ENCODE assay signal across 9 mouse cellular contexts in the genomic region with DNA sequence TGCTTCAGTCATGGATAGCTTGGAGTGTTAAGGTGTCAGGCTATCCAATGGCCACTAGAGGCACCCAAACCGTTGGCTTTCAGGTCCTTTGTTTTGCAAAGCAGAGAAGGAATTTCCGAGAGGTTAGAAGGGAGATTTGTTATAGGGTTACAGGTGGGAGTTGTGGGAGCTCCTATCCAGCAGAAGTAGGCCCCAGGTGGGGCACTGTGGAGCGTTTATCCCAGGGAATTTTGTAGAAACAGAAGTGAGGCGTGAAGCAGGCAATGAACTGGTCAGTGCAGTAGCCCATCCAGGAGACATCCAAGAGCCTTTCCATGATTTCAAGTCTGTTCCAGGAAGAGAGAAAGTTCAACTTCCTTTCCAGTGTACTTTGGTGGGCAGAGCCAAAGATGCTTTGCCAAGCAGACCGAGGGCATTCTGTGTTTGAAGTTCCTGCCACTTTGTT. TPM values are rescaled to one million over a fixed set of nuclear protein-coding genes. Genes with fewer than 3 reads are reported as not detected.
DNase-seq lines count a peak whose midpoint lies in the region; ATAC-seq and TF ChIP-seq lines count a peak whose summit lies in the region.
"Had no signal": no experiment of that assay in that cellular context is flagged by ENCODE, and none has a peak within 500 bp of the region (broad histone marks: within the 10 kb centered on the region; RNA-seq: fewer than 3 reads in every experiment).

No protein-coding gene starts in this region.

- intact Hi-C loops in gastrocnemius, postnatal 36 days (cut with DNase I): loop anchor here (5.0 kb wide), 1 partner anchor 66 kb away; no protein-coding TSS in a partner anchor

- peak overlapping the region; percentile 64 for H3K4me2 ChIP-seq in forebrain, postnatal 0 days (ENCODE audit: low read depth)
- peak overlapping the region; percentile 55 for H3K4me2 ChIP-seq in intestine, postnatal 0 days (replicated peaks; ENCODE audit: low read depth)
- peak overlapping the region; percentile 78 for H3K4me2 ChIP-seq in lung, embryonic 15.5 days
- peak overlapping the region; percentile 24 for H3K4me2 ChIP-seq in stomach, embryonic 14.5 days (replicated peaks; ENCODE audit: low read depth, low read length)

- H3K4me3 ChIP-seq in forebrain, postnatal 0 days (ENCODE audit: low read depth, low read length): no peak overlapping the region
- H3K4me3 ChIP-seq in intestine, postnatal 0 days (ENCODE audit: low read depth, low read length): peak overlapping the region; percentile 17; the same call in 1 of the 2 replicates
- H3K4me3 ChIP-seq in lung, embryonic 15.5 days: peak overlapping the region; percentile 15; the same call in 1 of the 2 replicates
- no peak overlapping the region for H3K4me3 ChIP-seq in stomach, embryonic 14.5 days (ENCODE audit: low read depth, low read length)

- DNase-seq in gastrocnemius, adult 18-20 months (ENCODE audit: low spot score): peak; percentile 31
- DNase-seq in gastrocnemius, postnatal 36 days: no peak
- DNase-seq in adipocyte (ENCODE audit: low spot score): peak; percentile 69
- DNase-seq in forebrain, postnatal 0 days: peak; percentile 55
- DNase-seq in testis, postnatal 10 days (ENCODE audit: low spot score): no peak

- H3K9ac ChIP-seq in forebrain, postnatal 0 days: no peak overlapping the region
- H3K9ac ChIP-seq in intestine, postnatal 0 days (ENCODE audit: low read depth, low read length): 0 out of 2 replicates have a peak overlapping the region, but pooled peaks have one; percentile 11
- no peak overlapping the region for H3K9ac ChIP-seq in lung, embryonic 15.5 days
- H3K9ac ChIP-seq in stomach, embryonic 14.5 days (replicated peaks; ENCODE audit: low read depth, low read length): no peak overlapping the region

- ATAC-seq in forebrain, postnatal 0 days: no peak
- no peak for ATAC-seq in intestine, postnatal 0 days
- ATAC-seq in lung, embryonic 15.5 days (ENCODE audit: borderline replicate concordance, extremely low read depth, low FRiP score, low TSS enrichment): no peak
- no peak for ATAC-seq in stomach, embryonic 14.5 days (ENCODE audit: insufficient number of reproducible peaks, insufficient read depth, low FRiP score, low read depth)

- no peaks in the 10 kb centered on the region for H3K27me3 ChIP-seq in forebrain, postnatal 0 days (ENCODE audit: insufficient read depth, low read length)
- no peaks in the 10 kb centered on the region for H3K27me3 ChIP-seq in intestine, postnatal 0 days (replicated peaks; ENCODE audit: control insufficient read depth, insufficient read depth, low read length)
- H3K27me3 ChIP-seq in lung, embryonic 15.5 days: no peaks in the 10 kb centered on the region
- H3K27me3 ChIP-seq in stomach, embryonic 14.5 days (ENCODE audit: control insufficient read depth, insufficient read depth, low read length): no peaks in the 10 kb centered on the region

- H3K36me3 ChIP-seq in forebrain, postnatal 0 days (ENCODE audit: insufficient read depth): no peaks in the 10 kb centered on the region
- H3K36me3 ChIP-seq in intestine, postnatal 0 days (ENCODE audit: control insufficient read depth, insufficient read depth): no peaks in the 10 kb centered on the region
- no peaks in the 10 kb centered on the region for H3K36me3 ChIP-seq in lung, embryonic 15.5 days
- no peaks in the 10 kb centered on the region for H3K36me3 ChIP-seq in stomach, embryonic 14.5 days (ENCODE audit: control insufficient read depth, insufficient read depth, low read length)

- H3K9me3 ChIP-seq in forebrain, postnatal 0 days (ENCODE audit: low read length): no peaks in the 10 kb centered on the region
- no peaks in the 10 kb centered on the region for H3K9me3 ChIP-seq in intestine, postnatal 0 days (ENCODE audit: control insufficient read depth)
- H3K9me3 ChIP-seq in lung, embryonic 15.5 days: no peaks in the 10 kb centered on the region
- no peaks in the 10 kb centered on the region for H3K9me3 ChIP-seq in stomach, embryonic 14.5 days (ENCODE audit: control insufficient read depth, low read depth, low read length)

- H3K4me1 ChIP-seq in forebrain, postnatal 0 days (ENCODE audit: insufficient read depth): no peaks in the 10 kb centered on the region
- H3K4me1 ChIP-seq in intestine, postnatal 0 days (replicated peaks; ENCODE audit: control insufficient read depth, insufficient read depth, low read length): no peaks in the 10 kb centered on the region; the same call in 1 of the 2 replicates
- H3K4me1 ChIP-seq in lung, embryonic 15.5 days: peaks cover 13% of the 10 kb centered on the region
- H3K4me1 ChIP-seq in stomach, embryonic 14.5 days (ENCODE audit: control insufficient read depth, insufficient read depth, low read length): 0 out of 2 replicates have a peak, but pooled peaks cover 3% of the 10 kb centered on the region

- peak; percentile 62 for TF ChIP-seq CTCF in forebrain, postnatal 0 days (IDR thresholded peaks at IDR 0.05; ENCODE audit: low read depth)
- peak; percentile 79 for TF ChIP-seq CTCF in intestine, postnatal 0 days (IDR thresholded peaks at IDR 0.05; ENCODE audit: low read depth)

- WGBS in forebrain, postnatal 0 days: 7% methylated on average over 5 of the region's 5 CpGs
- WGBS in intestine, postnatal 0 days: 7% methylated on average over 5 of the region's 5 CpGs
- WGBS in lung, embryonic 15.5 days: 4% methylated on average over 5 of the region's 5 CpGs
- WGBS in stomach, embryonic 14.5 days: 10% methylated on average over 5 of the region's 5 CpGs

- H3K27ac ChIP-seq in forebrain, postnatal 0 days (ENCODE audit: low read depth, low read length): peak overlapping the region; percentile 47; the same call in 1 of the 2 replicates
- H3K27ac ChIP-seq in intestine, postnatal 0 days (ENCODE audit: low read depth, low read length): 0 out of 2 replicates have a peak overlapping the region, but pooled peaks have one; percentile 50
- peak overlapping the region; percentile 97 for H3K27ac ChIP-seq in lung, embryonic 15.5 days
- peak overlapping the region; percentile 93; the same call in 1 of the 2 replicates for H3K27ac ChIP-seq in stomach, embryonic 14.5 days (ENCODE audit: low read length)

RNA-seq across cellular contexts. Expression of a gene that starts 1.6 kb away (rescaled TPM):
- total RNA-seq in gastrocnemius, adult 18-20 months (2021): 1 to 10 TPM; 1.3 to 1.4 TPM
- 1 to 10 TPM in 1 of 2 experiments, under 1 TPM in 1; 0.79 to 1.2 TPM for total RNA-seq in gastrocnemius, postnatal 36 days (2021)
- total RNA-seq in forebrain, postnatal 0 days (2014; rRNA removed): 12.2 and 13.4 TPM in 2 replicates
- 17.5 and 20.8 TPM in 2 replicates for polyA plus RNA-seq in forebrain, postnatal 0 days (2015; fragmentation: Nextera tagmentation; extraction: Ambion mirVana)
- 15.4 and 16.1 TPM in 2 replicates for polyA plus RNA-seq in intestine, postnatal 0 days (2015; fragmentation: Nextera tagmentation; extraction: Ambion mirVana)
- 12.8 and 13.0 TPM in 2 replicates for polyA plus RNA-seq in lung, embryonic 15.5 days (2015; fragmentation: Nextera tagmentation; extraction: Ambion mirVana)
- 14.5 and 14.6 TPM in 2 replicates for polyA plus RNA-seq in stomach, embryonic 14.5 days (2014; fragmentation: Nextera tagmentation; extraction: Ambion mirVana)

RNA-seq across cellular contexts. Expression of a gene that starts 33.4 kb away (rescaled TPM):
- total RNA-seq in gastrocnemius, adult 18-20 months (2021): not detected
- total RNA-seq in gastrocnemius, postnatal 36 days (2021): not detected
- not detected in 2 replicates for total RNA-seq in forebrain, postnatal 0 days (2014; rRNA removed)
- not detected in 2 replicates for polyA plus RNA-seq in forebrain, postnatal 0 days (2015; fragmentation: Nextera tagmentation; extraction: Ambion mirVana)
- 2.5 and 3.0 TPM in 2 replicates for polyA plus RNA-seq in intestine, postnatal 0 days (2015; fragmentation: Nextera tagmentation; extraction: Ambion mirVana)
- not detected in 2 replicates for polyA plus RNA-seq in lung, embryonic 15.5 days (2015; fragmentation: Nextera tagmentation; extraction: Ambion mirVana)
- not detected in 2 replicates for polyA plus RNA-seq in stomach, embryonic 14.5 days (2014; fragmentation: Nextera tagmentation; extraction: Ambion mirVana)
- total RNA-seq: adrenal gland, postnatal 36 days had no signal

RNA-seq across cellular contexts. Expression of a gene that starts 57.3 kb away (rescaled TPM):
- total RNA-seq in gastrocnemius, adult 18-20 months (2021): under 1 TPM in 1 of 2 experiments, not detected in 1; 0.09 TPM
- total RNA-seq in gastrocnemius, postnatal 36 days (2021): not detected
- total RNA-seq in forebrain, postnatal 0 days (2014; rRNA removed): not detected in 2 replicates
- polyA plus RNA-seq in forebrain, postnatal 0 days (2015; fragmentation: Nextera tagmentation; extraction: Ambion mirVana): not detected in 2 replicates
- 0.37 and 0.44 TPM in 2 replicates for polyA plus RNA-seq in intestine, postnatal 0 days (2015; fragmentation: Nextera tagmentation; extraction: Ambion mirVana)
- 0.43 and 0.57 TPM in 2 replicates for polyA plus RNA-seq in lung, embryonic 15.5 days (2015; fragmentation: Nextera tagmentation; extraction: Ambion mirVana)
- polyA plus RNA-seq in stomach, embryonic 14.5 days (2014; fragmentation: Nextera tagmentation; extraction: Ambion mirVana): 0.21 and 0.26 TPM in 2 replicates

Comparison
In these comparisons a context has a peak if more than half of its experiments do, and no peak if none do; other contexts are left out.
1. DNase-seq: peak in gastrocnemius, adult 18-20 months (single experiment), adipocyte (single experiment) and forebrain, postnatal 0 days (single experiment); none in gastrocnemius, postnatal 36 days (0 of 2) and testis, postnatal 10 days (single experiment).
2. H3K27ac ChIP-seq: peak in every context shown above with its lines; median percentile 97 in lung, embryonic 15.5 days; 93 in stomach, embryonic 14.5 days; 50 in intestine, postnatal 0 days; 47 in forebrain, postnatal 0 days.
3. H3K4me2 ChIP-seq: peak in every context shown above with its lines; median percentile 78 in lung, embryonic 15.5 days; 64 in forebrain, postnatal 0 days; 55 in intestine, postnatal 0 days; 24 in stomach, embryonic 14.5 days.
4. H3K4me3 ChIP-seq: peak in intestine, postnatal 0 days (single experiment) and lung, embryonic 15.5 days (single experiment); none in forebrain, postnatal 0 days (single experiment) and stomach, embryonic 14.5 days (single experiment).